Mouse (Mus musculus) ES-CJ7 (cell line): Measurements from ENCODE around the gene Gm21903.
"Not testable (repeated sequence)": the region's sequence is repeated elsewhere in the genome, so short reads cannot be mapped to it uniquely, and the experiment has no call there.

Experiments used
- DNase-seq: peaks from one replicate; pipeline ENCODE4 v3.0.0; 2011; ENCODE audit warnings: low read depth, low spot score

Gm21903 gene

DNA sequence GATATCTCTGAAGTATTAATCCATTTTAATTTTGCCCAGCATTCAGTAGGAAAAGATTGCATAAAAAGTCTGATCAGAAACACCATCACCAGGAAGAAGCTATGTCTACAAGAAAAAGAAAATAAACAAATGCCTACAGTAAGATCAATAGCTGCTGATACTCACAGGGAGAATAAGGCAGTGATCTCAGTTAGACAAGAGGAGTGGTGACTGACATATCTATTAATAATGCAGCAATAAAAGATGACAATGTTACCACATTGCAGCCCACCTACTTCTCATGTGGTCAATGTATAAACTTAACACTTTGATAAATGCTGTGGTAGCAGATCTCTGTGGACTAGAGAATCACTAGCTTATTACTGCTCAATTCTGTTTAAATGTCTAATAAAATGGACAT, at the start of gene Gm21903:
Gm21903 (minus strand) TSS at position 101 of the 400 bp plus-strand sequence.
- no peak for DNase-seq

DNA sequence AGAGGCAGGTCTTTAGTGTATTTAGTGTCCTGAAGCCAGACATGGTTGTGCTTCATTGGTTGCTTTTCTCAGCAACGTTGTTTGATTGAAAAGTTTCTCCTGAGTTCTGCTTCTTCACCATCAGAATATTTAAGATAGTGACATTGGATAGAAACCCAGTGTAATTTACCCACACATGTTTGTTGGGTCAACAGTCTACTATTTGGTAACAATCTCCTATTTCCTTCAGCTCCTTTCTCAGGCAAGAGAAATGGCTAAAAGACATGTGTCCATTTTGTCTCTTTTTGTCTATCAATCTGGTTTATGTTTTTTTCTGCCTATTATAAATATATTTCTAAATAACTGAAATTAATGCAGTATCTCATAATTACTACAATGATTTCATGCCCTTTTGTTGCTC, 33.8 kb upstream of the Gm21903 start, which contains the start of gene Esp23:
Esp23 (minus strand) TSS at position 101 of the 400 bp plus-strand sequence.
- DNase-seq, result no peak

DNA sequence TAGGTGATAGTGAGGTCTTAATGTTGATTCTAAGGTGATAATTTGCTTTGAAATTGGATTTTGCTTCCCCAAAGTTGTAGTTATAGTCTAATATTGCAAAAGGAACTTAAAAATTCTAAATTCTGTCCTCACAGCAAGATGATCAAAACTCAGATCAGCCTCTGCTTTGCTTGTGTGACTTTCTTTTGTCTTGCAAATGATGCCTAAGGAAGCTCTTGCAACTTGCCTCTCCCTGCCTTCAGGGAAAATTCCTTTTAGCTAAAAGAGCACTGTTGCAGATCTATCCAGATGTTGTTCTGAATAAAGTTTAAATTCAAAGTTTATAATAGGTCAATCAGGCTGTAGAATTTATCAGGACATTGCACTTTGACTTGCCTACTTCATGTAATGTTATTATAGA, 20.5 kb upstream of the Gm21903 start:
- DNase-seq, result peak; percentile 58

DNA sequence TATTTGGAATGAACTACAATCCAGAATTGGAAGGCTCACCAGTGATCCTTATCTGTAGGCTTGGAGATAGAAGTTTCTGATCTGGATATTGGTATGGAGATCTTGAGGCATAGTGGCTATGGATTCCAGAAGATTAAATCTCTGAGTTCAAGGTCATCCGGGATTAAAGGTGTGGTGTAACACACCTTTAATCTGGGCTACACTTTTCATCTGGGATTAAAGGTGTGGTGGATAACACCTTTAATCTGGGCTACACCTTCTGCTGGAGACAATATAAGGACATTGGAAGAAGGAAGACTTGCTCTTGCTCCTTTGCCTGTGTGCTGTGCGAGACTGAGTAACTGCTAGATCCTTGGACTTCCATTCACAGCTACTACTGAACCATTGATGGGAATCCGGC, 6.7 kb downstream of the Gm21903 start, which contains the start of gene Esp24:
Esp24 (plus strand) TSS at position 301 of the 400 bp plus-strand sequence.
- DNase-seq, result not testable (repeated sequence)

DNA sequence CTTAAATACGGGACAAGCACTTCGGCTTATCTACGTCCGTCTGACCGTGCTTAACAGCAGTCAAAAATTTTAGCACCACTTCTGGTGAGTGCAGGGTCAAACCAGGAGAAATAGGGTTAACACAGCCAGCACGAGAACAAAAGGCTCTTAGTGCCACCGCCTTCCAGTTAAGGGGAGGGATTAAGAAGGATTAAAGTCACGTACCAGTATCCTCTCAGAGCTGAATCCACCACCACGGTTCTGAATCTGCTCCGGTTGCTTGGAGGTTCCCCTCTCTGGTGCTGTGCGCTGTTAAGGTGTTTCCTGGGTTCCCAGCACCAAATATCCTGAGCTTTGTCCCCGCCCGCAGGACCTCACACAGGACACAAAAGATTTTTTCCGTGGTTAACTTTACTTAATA, 26.0 kb downstream of the Gm21903 start:
- DNase-seq, result no peak

DNA sequence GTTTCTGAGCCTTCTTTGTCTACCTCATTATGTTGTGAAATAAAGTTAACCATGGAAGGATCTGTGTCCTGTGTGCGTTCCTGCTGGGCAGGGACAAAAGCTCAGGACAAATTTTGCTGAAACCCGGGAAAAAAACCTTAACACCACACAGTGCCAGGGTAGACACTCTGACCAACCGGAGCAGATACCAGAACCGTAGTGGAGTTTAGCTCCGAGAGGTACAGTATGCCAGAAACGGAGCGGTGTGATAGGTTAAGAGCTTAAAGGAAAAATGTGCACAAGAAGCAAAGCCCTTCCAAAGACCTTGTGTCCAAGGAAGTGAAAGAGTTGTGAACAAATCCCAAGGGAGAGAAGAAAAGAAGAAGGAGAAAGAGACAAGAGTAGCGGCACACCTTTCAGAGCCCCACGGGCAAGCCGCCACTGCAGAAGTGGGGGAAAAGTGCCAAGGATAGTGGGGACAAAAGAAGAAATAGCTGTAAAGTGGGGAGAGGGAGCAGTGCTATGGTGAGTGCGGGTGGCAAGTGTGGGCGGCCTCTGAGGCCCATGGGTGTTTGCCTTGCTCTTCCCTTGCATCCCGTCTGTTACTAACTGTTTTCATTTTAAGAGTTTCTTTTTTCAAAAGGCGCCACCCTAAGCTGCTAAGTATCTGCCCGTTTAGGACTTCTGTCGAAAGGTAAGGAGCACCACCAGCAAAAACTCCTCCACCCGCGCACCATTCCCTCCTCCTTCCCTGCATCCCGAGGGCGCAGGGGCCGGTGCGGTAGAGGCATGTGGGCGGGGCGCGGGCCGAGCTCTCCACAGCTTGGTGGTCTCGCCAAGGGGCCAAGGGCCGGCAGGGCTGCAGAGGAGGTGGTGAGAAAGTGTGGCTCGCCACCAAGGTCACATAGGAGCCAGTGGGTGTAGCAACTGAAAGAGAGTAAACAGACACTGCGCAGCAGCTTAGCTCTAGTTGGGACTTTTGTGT, 32.2 kb downstream of the Gm21903 start:
- no peak for DNase-seq

DNA sequence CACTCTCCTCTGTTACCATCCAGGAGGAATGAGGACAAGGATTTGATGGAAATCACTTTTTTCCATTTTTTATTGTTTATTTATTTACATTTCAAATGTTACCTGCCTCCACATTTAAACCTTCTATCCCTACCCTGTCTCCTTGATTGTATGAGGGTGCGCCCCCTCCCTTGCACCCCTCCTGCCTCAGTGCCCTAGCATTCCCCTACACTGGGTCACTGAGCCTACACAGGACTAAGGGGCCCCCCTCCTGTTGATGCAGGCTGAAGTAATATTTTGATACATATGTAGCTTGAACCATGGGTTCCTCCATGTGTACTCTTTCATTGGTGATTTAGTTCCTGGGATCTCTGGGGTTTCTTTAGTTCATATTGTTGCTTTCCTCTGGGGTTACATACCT, 33.3 kb downstream of the Gm21903 start:
- no peak for DNase-seq
